Mouse (Mus musculus) kidney, adult 8-10 months (tissue): ENCODE data around the gene Lrwd1.
"Not testable (repeated sequence)": the region's sequence is repeated elsewhere in the genome, so short reads cannot be mapped to it uniquely, and the experiment has no call there.

Experiments used
- DNase-seq, 2 experiments: peaks; one replicate each; pipeline ENCODE4 v3.0.0; 2022

Gene Lrwd1

DNA sequence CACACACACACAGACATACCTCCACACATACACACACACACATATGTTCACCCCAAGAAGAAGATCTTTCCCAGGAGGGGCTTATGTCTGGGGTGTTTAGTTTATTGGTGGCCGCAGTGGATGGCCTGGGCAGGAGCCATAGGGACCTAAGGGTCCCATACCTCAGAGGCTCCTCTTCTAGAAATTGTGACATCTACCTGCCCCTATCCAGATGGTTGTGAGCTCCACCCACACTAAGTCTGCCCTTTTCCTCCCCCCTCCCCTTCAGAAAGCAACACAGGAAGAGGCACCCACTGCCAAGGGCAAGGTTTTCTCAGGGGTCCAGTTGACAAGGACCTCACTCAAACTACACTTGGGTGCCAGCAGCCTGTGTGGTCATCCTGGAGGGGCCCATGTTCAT, 11.1 kb upstream of the Lrwd1 start:
- no peak for DNase-seq

GRCm38 (mm10) chr5:136144606-136145430, 8.9 kb upstream of the Lrwd1 start:
- no peak for DNase-seq

GRCm38 (mm10) chr5:136143161-136143755, 7.4 kb upstream of the Lrwd1 start:
- no peak for DNase-seq

GRCm38 (mm10) chr5:136142746-136143145, 6.9 kb upstream of the Lrwd1 start:
- DNase-seq, result no peak

GRCm38 (mm10) chr5:136140057-136140482, 4.2 kb upstream of the Lrwd1 start:
- no peak for DNase-seq

- no peak for DNase-seq
These were observed 3.5 kb upstream of the Lrwd1 start for GRCm38 (mm10) chr5:136139393-136139792.

- peak in 1 of 2 experiments; percentile 51 for DNase-seq
These were observed 1.9 kb upstream of the Lrwd1 start for GRCm38 (mm10) chr5:136137658-136138274.

- no peak for DNase-seq
These were observed 567 bp upstream of the Lrwd1 start for GRCm38 (mm10) chr5:136136292-136136990.

DNA sequence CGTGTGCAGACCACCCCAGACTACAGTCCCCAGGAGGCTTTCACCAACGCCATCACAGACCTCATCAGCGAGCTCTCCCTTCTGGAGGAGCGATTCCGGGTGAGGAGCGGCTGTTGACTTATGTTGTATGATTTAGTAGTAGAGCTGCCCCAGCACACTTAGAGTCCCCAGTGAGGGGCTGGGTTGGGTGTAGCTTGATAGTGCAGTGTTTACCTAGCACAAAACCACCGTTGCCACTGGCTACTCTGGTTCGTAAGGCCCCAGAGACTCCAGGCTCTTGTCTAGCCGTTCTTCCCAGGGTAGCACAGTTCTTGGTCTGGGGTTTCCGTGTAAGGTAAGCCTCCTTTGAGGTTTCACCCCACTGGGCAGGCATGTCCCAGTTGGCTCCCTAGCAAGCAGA, 13.7 kb downstream of the Lrwd1 start:
- DNase-seq, result no peak

GRCm38 (mm10) chr5:136116784-136117112, 19.1 kb downstream of the Lrwd1 start:
- no peak for DNase-seq

DNA sequence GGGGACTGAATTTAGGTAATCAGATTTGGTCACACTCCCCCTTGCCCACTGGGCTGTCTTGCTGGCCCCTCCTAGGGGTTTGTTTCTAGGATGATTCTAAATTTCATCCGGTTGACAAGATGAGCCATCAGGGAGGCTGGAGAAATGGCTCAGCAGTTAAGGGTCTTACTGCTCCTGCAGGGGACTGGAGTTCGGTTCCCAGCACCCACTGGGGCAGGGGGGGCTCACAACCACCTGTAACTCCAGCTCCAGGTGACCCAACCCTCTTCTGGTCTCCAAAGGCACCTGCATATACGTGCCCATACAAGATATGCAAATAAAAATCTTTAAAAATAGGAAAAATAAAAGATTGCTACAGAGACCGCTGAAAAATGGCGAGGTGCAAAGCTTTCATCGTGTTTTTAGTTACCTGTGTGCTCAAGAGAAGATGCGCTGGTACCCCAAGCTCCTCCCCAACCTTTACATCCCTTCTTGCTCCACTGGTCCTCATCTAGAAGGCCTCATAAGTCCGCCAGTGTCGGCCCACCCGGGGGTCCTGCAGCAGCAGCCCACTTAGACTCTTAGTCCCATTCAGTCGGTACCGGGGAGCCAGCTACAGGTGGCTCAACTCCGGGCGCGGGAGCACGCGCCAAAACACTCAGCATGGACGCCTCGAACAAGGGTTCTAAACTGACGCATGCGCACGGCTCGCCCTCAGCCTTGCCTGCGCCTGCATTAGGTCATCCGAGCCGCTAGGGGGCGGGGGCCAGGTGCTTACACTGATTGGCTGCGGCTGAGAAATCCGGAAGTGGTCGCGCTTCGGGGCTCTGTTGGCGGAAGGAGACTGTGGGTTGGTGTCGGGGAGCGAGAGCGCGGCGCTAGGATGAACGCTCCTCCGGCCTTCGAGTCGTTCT, 19.7 kb downstream of the Lrwd1 start, which contains the start of gene Polr2j:
TSS of gene Polr2j (plus strand) at position 741 of the 893 bp plus-strand sequence.
- DNase-seq, result peak; percentile 94 to 96

DNA sequence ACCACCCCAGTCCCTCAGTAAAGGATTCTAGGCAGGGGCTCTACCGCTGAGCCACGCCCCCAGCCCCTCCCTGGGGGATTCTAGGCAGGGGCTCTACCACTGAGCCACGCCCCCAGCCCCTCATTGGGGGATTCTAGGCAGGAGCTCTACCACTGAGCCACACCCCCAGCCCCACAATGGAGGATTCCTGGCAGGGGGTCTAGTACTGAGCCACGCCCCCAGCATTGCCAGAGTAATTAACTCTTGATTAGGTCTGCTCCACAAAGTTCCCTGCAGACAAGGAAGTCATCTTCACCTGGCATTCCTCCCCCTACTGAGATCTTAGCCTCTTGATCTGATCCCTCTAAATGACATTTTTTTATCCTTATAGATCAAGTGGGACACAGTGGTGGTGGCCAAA, 22.3 kb downstream of the Lrwd1 start:
- DNase-seq, result not testable (repeated sequence)

DNA sequence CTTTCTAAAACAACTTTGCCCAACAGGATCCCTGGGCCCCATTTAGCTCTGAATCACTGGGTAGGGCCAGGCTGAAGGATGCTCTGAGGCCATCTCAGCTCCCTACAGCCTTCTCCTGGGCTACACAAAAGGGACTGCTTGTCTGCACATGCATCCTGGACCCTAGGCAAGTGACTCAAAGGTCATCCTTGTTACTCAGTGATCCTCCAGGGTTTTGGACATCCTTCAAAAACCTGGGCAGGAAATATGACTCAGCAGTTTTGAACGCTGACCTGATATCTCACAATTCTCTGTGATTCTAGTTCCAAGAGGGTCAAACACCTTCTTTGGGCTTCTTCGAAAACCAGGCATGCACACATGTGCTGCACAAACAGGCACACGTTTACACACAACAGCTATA, 26.8 kb downstream of the Lrwd1 start:
- peak in 1 of 2 experiments; percentile 15 for DNase-seq

- DNase-seq, result no peak
These were observed 27.4 kb downstream of the Lrwd1 start for GRCm38 (mm10) chr5:136108486-136108885.

DNA sequence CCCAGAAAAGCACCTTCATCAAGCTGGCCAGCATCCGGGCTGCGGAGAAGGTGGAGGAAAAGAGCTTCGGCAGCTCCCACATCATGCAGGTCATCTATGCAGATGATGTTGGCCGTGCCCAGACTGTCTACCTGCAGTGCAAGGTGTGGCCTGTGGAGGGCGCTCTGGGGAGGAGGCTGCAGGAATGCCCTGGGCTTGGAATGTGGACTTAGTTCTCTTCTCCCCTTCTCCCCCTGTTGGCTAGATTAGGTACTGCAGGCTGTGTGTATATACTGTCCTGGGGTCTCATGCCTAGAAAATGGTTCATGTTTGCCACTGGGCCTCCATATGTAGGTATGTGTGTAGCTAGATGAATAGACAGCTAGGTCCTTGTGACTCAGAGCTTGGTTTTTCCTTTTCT, 31.4 kb downstream of the Lrwd1 start:
- no peak for DNase-seq

GRCm38 (mm10) chr5:136102099-136102820, 33.6 kb downstream of the Lrwd1 start:
- peak; percentile 54 to 66 for DNase-seq

DNA sequence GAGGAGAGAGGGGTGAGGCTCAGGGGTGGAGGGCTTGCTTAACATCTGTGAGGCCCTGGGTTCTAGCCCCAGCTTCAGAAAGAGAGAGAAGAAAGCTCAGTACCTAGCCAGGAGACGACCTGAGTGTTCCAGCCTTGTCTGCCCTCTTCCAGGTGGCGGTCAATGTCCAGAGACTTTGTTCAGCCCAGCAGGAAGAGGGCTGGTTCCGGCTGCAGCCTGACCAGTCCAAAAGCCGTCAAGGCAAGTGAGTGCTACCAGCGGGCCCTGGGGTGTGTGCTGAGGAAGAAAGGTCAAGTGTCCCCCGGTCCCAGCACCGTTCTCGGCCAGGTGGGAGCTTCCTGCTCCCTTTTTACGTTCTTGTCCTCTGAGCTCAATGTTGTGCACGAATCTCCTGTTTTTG, 37.3 kb downstream of the Lrwd1 start:
- DNase-seq, result peak; percentile 69 to 73

DNA sequence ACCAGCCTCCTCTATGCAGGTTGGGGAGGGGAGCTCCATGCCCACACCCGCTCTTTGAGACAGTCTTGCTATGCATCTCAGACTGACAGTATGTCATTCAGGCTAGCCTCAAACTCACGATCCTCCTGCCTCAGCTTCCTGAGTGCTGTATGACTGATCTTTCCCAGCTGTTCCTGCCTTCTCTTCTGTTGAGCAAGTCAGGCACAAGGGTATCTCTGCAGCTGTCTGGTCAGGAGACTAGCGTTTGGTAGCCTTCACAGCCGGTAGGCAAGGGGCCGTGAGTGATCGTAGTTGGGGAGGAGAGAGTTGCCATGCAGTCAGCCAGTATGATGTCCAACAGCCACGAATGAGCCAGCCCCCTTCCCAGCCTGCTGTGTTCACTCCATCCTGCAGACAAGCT, 40.8 kb downstream of the Lrwd1 start:
- DNase-seq, result no peak

DNA sequence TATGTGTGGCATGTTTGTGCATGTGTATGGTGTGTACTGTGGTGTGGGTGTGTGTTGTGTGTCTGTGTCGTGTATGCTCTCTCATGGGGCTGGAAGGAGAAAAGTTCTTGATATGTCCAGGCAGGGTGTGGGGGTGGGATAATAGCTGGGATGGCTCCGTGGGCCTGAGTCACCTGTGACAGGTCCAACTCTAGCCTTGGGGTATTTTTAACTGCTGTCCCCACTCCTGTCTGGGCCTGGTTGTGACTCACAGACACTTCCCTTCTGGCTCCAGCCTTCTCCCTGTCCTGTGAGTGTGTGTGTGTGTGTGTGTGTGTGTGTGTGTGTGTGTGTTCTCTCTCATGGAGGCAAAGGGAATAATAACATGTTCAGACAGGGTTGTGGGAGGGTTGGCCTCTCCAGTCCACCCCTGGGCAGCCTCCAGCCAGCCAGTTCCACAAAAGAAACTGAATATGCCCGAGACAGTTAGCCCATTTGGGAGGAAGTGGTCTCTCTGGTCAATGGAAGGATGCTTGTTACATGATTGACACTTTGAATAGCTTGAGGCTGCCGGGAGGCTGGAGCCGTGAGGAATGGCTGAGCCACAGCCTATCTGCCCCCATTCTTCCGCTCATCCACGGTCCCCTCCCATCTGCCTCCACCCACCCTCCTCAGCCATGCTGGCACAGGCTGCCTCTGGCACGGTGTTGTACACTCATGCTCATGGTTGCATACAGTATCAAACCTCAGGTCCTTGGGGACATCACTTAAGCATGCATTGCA, 41.4 kb downstream of the Lrwd1 start:
- DNase-seq, result no peak

GRCm38 (mm10) chr5:136091927-136092326, 43.9 kb downstream of the Lrwd1 start:
- DNase-seq, result no peak
